Mouse (Mus musculus): ENCODE measurements around the gene Zfp867. TPM values are rescaled to one million over a fixed set of nuclear protein-coding genes. Genes with fewer than 3 reads are reported as not detected.
A peak's percentile ranks its signal among the peaks of the same experiment; 100 is the strongest.

The Zfp867 gene
- polyA plus RNA-seq (2015; fragmentation: Nextera tagmentation; extraction: Ambion mirVana), result 10.5 and 11.3 TPM in 2 replicates

DNA sequence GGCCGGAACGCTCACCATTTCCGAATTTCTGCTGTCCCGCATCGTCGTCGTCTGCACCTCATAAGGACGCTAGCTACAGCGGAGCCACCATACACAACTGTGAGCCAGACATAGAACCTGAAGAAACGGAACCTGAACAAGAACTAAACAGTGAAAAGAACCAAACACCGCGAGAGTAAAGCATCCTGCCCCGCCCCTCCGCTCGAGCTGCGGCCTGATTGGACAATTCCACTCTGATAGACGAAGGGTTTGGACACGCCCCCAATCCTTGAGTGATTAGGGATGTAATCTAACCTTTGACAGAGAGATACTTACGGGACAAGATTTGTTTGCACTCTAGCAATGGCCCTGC, at the start of gene Zfp867:
Gene Zfp867, minus strand, starts transcription at position 149 of the 352 bp plus-strand sequence.
- peaks cover 3% of the 10 kb centered on the region; the same call in 1 of the 2 replicates for H3K36me3 ChIP-seq
- H3K4me1 ChIP-seq, result peaks cover 8% of the 10 kb centered on the region
- H3K27ac ChIP-seq, result peak within 1 kb of the TSS; percentile 75
- peak within 1 kb of the TSS; percentile 97 for H3K9ac ChIP-seq
- H3K4me3 ChIP-seq, result peak within 1 kb of the TSS; percentile 82
- H3K4me2 ChIP-seq, result peak within 1 kb of the TSS; percentile 82
- under 1% methylated on average over 19 of the region's 19 CpGs for WGBS
- peak; percentile 82 for ATAC-seq (ENCODE audit: insufficient number of reproducible peaks, insufficient read depth, low FRiP score, low TSS enrichment, low read depth)
- no peaks in the 10 kb centered on the region for H3K27me3 ChIP-seq
- H3K9me3 ChIP-seq, result no peaks in the 10 kb centered on the region

DNA sequence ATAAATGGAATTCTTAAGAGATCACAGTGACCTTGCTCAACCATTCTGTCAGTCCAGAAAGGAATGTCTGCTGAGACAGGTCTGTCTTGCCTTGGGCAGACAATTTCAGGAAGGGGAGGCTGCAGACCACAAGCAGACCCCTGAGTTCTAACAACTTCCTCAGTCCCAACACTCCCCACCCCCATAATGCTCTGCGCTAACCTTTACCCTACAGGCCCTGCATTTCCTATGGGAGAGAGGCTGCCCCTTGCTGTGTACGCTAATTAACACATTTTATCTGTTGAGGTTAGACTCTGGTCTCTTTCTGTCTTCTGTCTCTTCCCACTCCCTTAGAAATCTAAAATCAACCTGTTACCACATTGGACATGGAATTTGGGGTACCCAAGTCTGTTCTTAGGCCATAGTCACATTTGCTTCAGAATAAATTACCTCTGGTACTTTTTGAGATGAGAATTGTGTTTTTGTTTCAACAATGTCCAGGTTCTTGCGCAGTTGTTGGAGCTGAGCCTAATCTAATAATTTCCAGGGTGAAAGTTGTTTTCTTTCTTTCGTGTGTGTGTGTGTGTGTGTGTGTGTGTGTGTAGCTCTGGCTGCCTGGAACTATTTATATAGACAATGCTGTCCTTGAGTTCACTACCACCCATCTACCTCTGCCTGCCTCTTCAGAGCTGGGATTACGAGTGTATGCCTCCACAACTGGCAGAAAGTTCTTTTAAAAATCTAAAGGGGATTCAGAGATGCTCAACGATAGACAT, 47.6 kb upstream of the Zfp867 start:
- no peak overlapping the region for H3K27ac ChIP-seq
- H3K27me3 ChIP-seq, result no peaks in the 10 kb centered on the region
- H3K4me1 ChIP-seq, result no peaks in the 10 kb centered on the region
- H3K4me3 ChIP-seq, result no peak overlapping the region
- 56% methylated on average over 6 of the region's 6 CpGs for WGBS
- H3K9me3 ChIP-seq, result peaks cover 4% of the 10 kb centered on the region; the same call in 1 of the 2 replicates
- no peak for ATAC-seq (ENCODE audit: insufficient number of reproducible peaks, insufficient read depth, low FRiP score, low TSS enrichment, low read depth)
- H3K9ac ChIP-seq, result no peak overlapping the region
- no peaks in the 10 kb centered on the region for H3K36me3 ChIP-seq
- H3K4me2 ChIP-seq, result no peak overlapping the region

DNA sequence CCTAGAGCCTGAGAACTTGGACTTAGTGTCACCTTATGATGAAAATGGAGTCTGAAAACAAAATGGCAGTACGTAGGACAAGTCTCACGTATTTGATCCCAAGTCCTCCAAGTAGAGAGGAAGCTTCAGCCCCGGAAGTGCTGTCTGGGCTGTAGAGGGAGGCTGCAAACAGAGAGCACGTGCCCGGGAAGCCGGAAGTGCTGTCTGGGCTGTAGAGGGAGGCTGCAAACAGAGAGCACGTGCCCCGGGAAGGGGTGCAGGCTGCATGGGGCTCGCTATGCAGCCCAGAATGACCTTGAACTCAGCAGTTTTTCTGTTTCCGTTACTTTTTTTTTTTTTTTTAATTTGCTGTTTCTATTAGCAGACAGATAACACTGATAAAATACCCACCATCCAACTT, 46.0 kb upstream of the Zfp867 start:
- Histone ChIP-seq H3K27ac (no peak overlapping the region), H3K27me3 (no peaks in the 10 kb centered on the region), H3K9me3 (no peaks in the 10 kb centered on the region), H3K4me1 (no peaks in the 10 kb centered on the region), H3K9ac (no peak overlapping the region), H3K36me3 (no peaks in the 10 kb centered on the region), H3K4me3 (no peak overlapping the region), H3K4me2 (no peak overlapping the region)
- no peak for ATAC-seq (ENCODE audit: insufficient number of reproducible peaks, insufficient read depth, low FRiP score, low TSS enrichment, low read depth)
- 64% methylated on average over 10 of the region's 10 CpGs for WGBS

DNA sequence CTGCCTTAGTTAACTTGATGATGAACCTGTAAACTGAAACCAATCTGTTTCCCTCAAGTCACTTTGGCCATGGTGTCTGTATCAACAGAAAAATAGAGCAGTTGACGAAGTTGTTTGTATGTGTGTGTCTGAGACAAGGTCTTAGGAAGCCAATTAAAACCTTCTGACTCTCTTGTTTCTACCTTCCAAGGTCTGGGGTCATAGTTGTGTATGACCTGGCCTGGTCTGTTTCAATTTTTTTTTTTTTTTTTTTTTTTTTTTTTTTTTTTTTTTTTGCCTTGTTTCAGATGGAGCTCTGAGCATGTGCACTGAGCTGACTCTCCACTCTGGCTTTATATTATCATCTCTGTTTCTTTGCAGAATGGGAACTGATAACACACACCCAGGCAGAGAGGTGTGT, 45.2 kb upstream of the Zfp867 start:
- no peak overlapping the region for H3K4me3 ChIP-seq
- H3K27me3 ChIP-seq, result no peaks in the 10 kb centered on the region
- H3K4me2 ChIP-seq, result no peak overlapping the region
- no peak overlapping the region for H3K27ac ChIP-seq
- H3K9me3 ChIP-seq, result no peaks in the 10 kb centered on the region
- no peaks in the 10 kb centered on the region for H3K36me3 ChIP-seq
- no peaks in the 10 kb centered on the region for H3K4me1 ChIP-seq
- H3K9ac ChIP-seq, result no peak overlapping the region
- no peak for ATAC-seq (ENCODE audit: insufficient number of reproducible peaks, insufficient read depth, low FRiP score, low TSS enrichment, low read depth)
- WGBS, result 87% methylated on average over 1 of the region's 1 CpGs

DNA sequence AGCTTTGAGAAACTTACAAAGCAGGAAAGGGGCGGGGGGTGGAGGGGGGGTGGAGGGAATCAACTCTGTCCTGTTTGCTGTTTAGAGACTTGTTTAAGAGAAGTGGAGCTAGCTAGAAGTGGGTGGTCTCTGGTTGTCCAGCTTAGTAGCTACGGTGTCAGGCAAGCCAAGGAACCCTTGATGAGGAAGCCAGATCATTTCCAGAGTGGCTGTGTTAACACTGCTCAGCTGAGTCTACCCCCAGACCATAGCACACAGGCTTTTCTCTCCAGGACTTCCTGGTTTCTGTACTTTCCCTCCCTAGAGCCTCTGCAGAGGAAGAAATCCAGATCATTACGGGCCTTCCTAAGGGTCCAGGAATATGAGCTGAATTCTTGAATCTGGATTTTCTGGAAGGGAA, 42.5 kb upstream of the Zfp867 start:
- no peak overlapping the region for H3K9ac ChIP-seq
- no peak overlapping the region for H3K4me2 ChIP-seq
- whole genome bisulfite sequencing, result 38% methylated on average over 3 of the region's 3 CpGs
- peaks cover 20% of the 10 kb centered on the region; the same call in 1 of the 2 replicates for H3K36me3 ChIP-seq
- no peak overlapping the region for H3K27ac ChIP-seq
- H3K9me3 ChIP-seq, result no peaks in the 10 kb centered on the region
- H3K4me3 ChIP-seq, result no peak overlapping the region
- ATAC-seq (ENCODE audit: insufficient number of reproducible peaks, insufficient read depth, low FRiP score, low TSS enrichment, low read depth), result no peak
- H3K27me3 ChIP-seq, result no peaks in the 10 kb centered on the region
- no peaks in the 10 kb centered on the region for H3K4me1 ChIP-seq

DNA sequence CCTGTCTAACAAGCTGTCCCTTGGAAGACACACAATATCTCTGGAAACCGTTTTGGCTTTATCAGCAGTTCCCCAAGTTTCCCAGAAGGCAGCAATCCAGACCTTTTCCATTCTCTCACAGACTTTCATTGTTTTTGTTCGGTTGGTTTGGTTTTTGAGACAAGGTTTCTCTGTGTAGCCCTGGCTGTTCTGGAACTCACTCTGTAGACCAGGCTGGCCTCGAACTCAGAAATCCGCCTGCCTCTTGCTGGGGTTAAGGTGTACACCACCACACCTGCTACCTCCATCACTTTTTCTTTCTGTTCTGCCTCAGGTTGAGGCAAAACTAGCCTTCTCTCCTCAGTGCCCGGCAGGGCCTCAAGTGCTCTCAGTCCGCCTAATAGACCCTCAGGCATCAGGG, 42.1 kb upstream of the Zfp867 start:
- Histone ChIP-seq H3K9me3 (no peaks in the 10 kb centered on the region), H3K4me3 (no peak overlapping the region), H3K4me2 (no peak overlapping the region), H3K9ac (no peak overlapping the region), H3K27ac (no peak overlapping the region), H3K36me3 (peaks cover 23% of the 10 kb centered on the region), H3K4me1 (no peaks in the 10 kb centered on the region), H3K27me3 (no peaks in the 10 kb centered on the region)
- WGBS, result 47% methylated on average over 6 of the region's 6 CpGs
- no peak for ATAC-seq (ENCODE audit: insufficient number of reproducible peaks, insufficient read depth, low FRiP score, low TSS enrichment, low read depth)

DNA sequence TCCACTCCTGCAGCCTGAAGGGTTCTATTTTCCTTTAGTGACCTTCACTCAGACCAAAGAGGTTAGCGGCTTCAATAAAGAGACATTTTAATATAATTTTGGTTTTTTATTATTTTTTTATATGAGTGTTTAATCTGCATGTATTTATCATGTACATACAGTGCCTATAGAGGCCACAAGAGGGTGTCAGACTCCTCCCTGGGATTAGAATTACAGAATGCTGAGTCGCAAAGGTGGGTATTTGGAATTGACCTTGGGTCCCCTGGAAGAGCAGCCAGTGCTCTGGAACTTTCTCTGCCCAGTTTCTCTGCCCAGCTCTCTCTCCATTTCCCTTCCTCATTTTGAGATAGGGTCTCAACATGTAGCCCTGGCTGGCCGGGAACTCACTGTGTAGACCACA, 41.3 kb upstream of the Zfp867 start:
- H3K4me3 ChIP-seq, result no peak overlapping the region
- no peak overlapping the region for H3K9ac ChIP-seq
- H3K4me2 ChIP-seq, result no peak overlapping the region
- WGBS, result 82% methylated on average over 3 of the region's 3 CpGs
- peaks cover 29% of the 10 kb centered on the region for H3K36me3 ChIP-seq
- ATAC-seq (ENCODE audit: insufficient number of reproducible peaks, insufficient read depth, low FRiP score, low TSS enrichment, low read depth), result no peak
- H3K9me3 ChIP-seq, result no peaks in the 10 kb centered on the region
- no peaks in the 10 kb centered on the region for H3K27me3 ChIP-seq
- H3K27ac ChIP-seq, result no peak overlapping the region
- no peaks in the 10 kb centered on the region for H3K4me1 ChIP-seq

DNA sequence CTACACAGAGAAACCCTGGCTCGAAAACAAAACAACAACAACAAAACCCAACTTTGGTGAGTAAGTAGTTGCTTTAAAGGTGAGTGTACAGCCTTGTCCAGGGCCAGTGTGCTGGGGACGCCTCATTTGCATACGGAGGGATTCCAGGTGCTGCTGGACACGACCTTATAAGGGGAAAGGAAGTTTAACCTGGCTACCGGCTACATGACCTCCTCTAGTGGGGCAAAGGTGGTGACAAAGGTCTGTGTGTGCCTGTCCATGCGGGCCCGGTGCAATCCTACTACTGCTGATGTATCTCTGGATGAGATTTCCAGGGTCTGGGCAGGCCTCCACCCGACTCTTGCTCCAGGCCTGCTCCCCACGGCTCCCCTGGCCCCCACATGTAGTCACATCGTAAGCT, 40.5 kb upstream of the Zfp867 start:
- H3K4me1 ChIP-seq, result peaks cover 4% of the 10 kb centered on the region
- no peak overlapping the region for H3K4me3 ChIP-seq
- H3K9ac ChIP-seq, result no peak overlapping the region
- no peaks in the 10 kb centered on the region for H3K27me3 ChIP-seq
- H3K36me3 ChIP-seq, result peaks cover 34% of the 10 kb centered on the region
- ATAC-seq (ENCODE audit: insufficient number of reproducible peaks, insufficient read depth, low FRiP score, low TSS enrichment, low read depth), result no peak
- no peaks in the 10 kb centered on the region for H3K9me3 ChIP-seq
- H3K4me2 ChIP-seq, result no peak overlapping the region
- WGBS, result 84% methylated on average over 10 of the region's 10 CpGs
- H3K27ac ChIP-seq, result no peak overlapping the region

DNA sequence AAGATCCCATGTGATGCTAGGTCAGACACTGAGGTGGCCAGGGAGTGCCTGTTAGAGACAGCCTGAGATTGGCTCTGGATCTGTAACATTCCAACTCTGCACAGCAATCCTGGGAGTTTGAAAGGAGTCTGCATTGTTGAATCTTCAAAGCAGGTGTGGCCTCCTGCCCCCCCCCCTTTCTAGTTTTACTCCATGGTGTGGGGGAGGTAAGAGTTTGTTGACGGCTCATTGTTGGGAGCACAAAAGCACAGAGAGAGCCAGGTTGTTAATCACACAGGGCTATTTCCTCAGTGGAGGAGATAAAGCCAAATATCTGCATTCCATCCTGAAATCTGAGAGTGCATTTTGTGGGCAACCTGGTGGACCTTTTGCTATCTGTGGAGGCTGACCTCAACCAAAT, 39.3 kb upstream of the Zfp867 start:
- WGBS, result 69% methylated on average over 1 of the region's 1 CpGs
- Histone ChIP-seq H3K4me1 (peaks cover 15% of the 10 kb centered on the region), H3K4me3 (no peak overlapping the region), H3K9ac (no peak overlapping the region), H3K27ac (no peak overlapping the region), H3K4me2 (no peak overlapping the region), H3K36me3 (peaks cover 34% of the 10 kb centered on the region), H3K9me3 (no peaks in the 10 kb centered on the region), H3K27me3 (no peaks in the 10 kb centered on the region)
- ATAC-seq (ENCODE audit: insufficient number of reproducible peaks, insufficient read depth, low FRiP score, low TSS enrichment, low read depth), result no peak

DNA sequence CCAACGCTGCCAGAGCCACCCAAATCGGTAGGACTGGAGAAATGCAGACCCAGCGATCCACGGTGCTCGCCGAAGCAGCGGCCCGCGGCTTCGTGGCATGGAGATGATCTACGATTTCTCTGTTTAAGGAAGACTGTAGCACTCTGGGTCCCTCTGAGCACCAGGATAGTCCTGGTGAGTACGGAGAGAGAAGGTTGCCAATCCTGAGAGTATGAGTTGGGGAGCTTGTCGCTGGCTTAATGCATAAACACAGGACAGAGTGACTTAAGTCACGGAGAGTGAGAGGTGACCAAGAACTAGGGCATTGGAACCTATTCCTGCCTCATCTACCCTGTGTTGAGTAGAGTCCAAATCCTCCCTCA, 34.4 kb upstream of the Zfp867 start:
- under 1% methylated on average over 14 of the region's 14 CpGs for WGBS
- Histone ChIP-seq H3K4me3 (peak overlapping the region; percentile 87), H3K4me1 (peaks cover 24% of the 10 kb centered on the region)

DNA sequence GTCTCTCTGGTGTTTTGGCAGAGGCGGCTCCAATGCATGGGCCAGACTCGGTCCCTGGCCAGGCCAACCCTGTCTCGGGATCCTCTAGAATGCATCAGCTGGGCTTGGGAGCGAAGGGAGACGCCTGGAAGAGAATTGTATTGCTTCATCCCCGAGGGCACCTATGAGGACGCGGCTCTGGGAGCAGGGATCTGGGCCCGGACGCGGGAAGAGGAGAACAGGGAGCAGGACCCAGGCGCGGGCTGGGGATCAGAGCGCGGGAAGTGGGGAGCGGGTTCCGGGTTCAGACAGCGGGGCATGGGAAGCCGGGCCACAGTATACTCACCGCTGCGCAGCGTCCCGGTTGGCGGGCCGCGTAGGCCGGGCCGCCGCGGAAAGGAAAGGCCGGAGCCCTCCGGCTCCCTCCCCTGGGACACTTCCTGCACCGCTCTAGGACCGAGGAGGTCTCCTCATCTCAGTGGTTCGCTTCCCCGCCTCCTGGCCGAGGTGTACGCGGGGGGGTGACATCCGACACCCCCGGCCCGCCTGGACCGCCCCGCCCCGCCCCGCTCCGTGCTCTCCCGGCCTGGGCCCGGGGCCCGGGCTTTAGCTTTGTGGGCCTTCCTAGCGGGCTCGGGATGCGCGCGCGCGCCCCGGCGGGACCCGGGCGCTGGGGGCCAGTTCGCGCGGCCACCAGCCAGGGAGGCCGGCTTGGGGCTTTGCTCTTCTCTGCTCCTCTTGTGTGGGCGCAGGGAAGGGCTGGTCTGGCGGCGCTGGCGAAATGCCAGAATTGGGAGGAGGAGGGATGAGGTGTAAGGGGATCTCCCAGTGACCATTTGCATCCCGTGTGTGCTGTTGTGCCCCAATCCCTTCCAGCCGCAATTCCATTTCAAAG, 33.8 kb upstream of the Zfp867 start:
- H3K9ac ChIP-seq, result peak overlapping the region; percentile 97
- peak overlapping the region; percentile 87 for H3K4me3 ChIP-seq
- ATAC-seq (ENCODE audit: insufficient number of reproducible peaks, insufficient read depth, low FRiP score, low TSS enrichment, low read depth), result peak; percentile 93
- H3K9me3 ChIP-seq, result no peaks in the 10 kb centered on the region
- WGBS, result under 1% methylated on average over 71 of the region's 71 CpGs
- peaks cover 24% of the 10 kb centered on the region for H3K4me1 ChIP-seq
- H3K27me3 ChIP-seq, result no peaks in the 10 kb centered on the region
- H3K4me2 ChIP-seq, result peak overlapping the region; percentile 95
- peak overlapping the region; percentile 97 for H3K27ac ChIP-seq
- H3K36me3 ChIP-seq, result peaks cover 59% of the 10 kb centered on the region

More for the DNA sequence above, 34.4 kb upstream of the Zfp867 start:
- Histone ChIP-seq H3K4me2 (peak overlapping the region; percentile 95), H3K36me3 (peaks cover 59% of the 10 kb centered on the region), H3K27me3 (no peaks in the 10 kb centered on the region), H3K27ac (peak overlapping the region; percentile 97), H3K9me3 (no peaks in the 10 kb centered on the region), H3K9ac (peak overlapping the region; percentile 97)
- ATAC-seq (ENCODE audit: insufficient number of reproducible peaks, insufficient read depth, low FRiP score, low TSS enrichment, low read depth), result 0 out of 2 replicates have a peak, but pooled peaks have one; percentile 10
